Mouse (Mus musculus) forebrain, embryonic 12.5 days (tissue): ENCODE results near the gene Dync1li2. TPM values are rescaled to one million over a fixed set of nuclear protein-coding genes. Genes with fewer than 3 reads are reported as not detected.

ENCODE experiments used
- ATAC-seq: fragments of 200-750 bp; cut with Nextera tagmentation; 2 replicates; pipeline ENCODE4 v1.8.0; 2017; ENCODE audit warnings: moderate TSS enrichment; ENCODE audit not compliant: low FRiP score
- H3K27ac ChIP-seq: fragments of 300-500 bp; sonication (generic); 2 replicates; pipeline ENCODE4 v1.5.1; 2016; ENCODE audit warnings: mild to moderate bottlenecking
- H3K27me3 ChIP-seq: fragments of 300-500 bp; sonication (generic); 2 replicates; pipeline ENCODE4 v1.6.1; 2016; ENCODE audit warnings: mild to moderate bottlenecking
- H3K36me3 ChIP-seq: fragments of 300-500 bp; sonication (generic); replicated peaks from 2 replicates; pipeline ENCODE4 v1.6.1; 2016; ENCODE audit warnings: mild to moderate bottlenecking
- H3K4me1 ChIP-seq: fragments of 300-500 bp; sonication (generic); 2 replicates; pipeline ENCODE4 v1.6.1; 2016
- H3K4me2 ChIP-seq: fragments of 300-500 bp; sonication (generic); 2 replicates; pipeline ENCODE4 v1.6.1; 2016; ENCODE audit warnings: mild to moderate bottlenecking, moderate library complexity
- H3K4me3 ChIP-seq: fragments of 300-500 bp; sonication (generic); replicated peaks from 2 replicates; pipeline ENCODE4 v1.5.1; 2016; ENCODE audit warnings: mild to moderate bottlenecking
- H3K9ac ChIP-seq: fragments of 300-500 bp; sonication (generic); 2 replicates; pipeline ENCODE4 v1.6.1; 2016; ENCODE audit warnings: mild to moderate bottlenecking
- H3K9me3 ChIP-seq: fragments of 300-500 bp; sonication (generic); 2 replicates; pipeline ENCODE4 v1.6.1; 2016
- WGBS: fragments of 180-500 bp; shearing (Covaris S2); methylation state at CpG from one replicate; pipeline ENCODE4 v1.1.7; 2016; 5-methylcytosine and 5-hydroxymethylcytosine counted together
- polyA plus RNA-seq: library from polyadenylated mRNA; unstranded; fragments of >200 nt; fragmentation: Nextera tagmentation; extraction: Ambion mirVana; gene quantifications from 2 replicates; pipeline ENCODE4 v1.2.1, GENCODE M21; 2016

The Dync1li2 gene
- polyA plus RNA-seq, 1 experiment from 2014 or later, result 136 TPM

- H3K4me3 ChIP-seq, result no peak overlapping the region
- no peak overlapping the region for H3K27ac ChIP-seq
- peaks cover 10% of the 10 kb centered on the region for H3K36me3 ChIP-seq
- no peaks in the 10 kb centered on the region for H3K27me3 ChIP-seq
- 84% methylated on average over 7 of the region's 7 CpGs for WGBS
- H3K4me1 ChIP-seq, result peaks cover 5% of the 10 kb centered on the region; the same call in 1 of the 2 replicates
- no peaks in the 10 kb centered on the region for H3K9me3 ChIP-seq
- ATAC-seq, result no peak
- H3K9ac ChIP-seq, result no peak overlapping the region
- no peak overlapping the region for H3K4me2 ChIP-seq
Measured at GRCm38 (mm10) chr8:104412805-104413532, 29.9 kb downstream of the Dync1li2 start.

- peaks cover 5% of the 10 kb centered on the region; the same call in 1 of the 2 replicates for H3K4me1 ChIP-seq
- no peaks in the 10 kb centered on the region for H3K9me3 ChIP-seq
- 0 out of 2 replicates have a peak, but pooled peaks cover under 1% of the 10 kb centered on the region for H3K36me3 ChIP-seq
- 91% methylated on average over 3 of the region's 3 CpGs for WGBS
- no peak overlapping the region for H3K4me2 ChIP-seq
- no peak overlapping the region for H3K4me3 ChIP-seq
- ATAC-seq, result no peak
- H3K9ac ChIP-seq, result no peak overlapping the region
- no peaks in the 10 kb centered on the region for H3K27me3 ChIP-seq
- no peak overlapping the region for H3K27ac ChIP-seq
Measured at GRCm38 (mm10) chr8:104411972-104412371, 30.9 kb downstream of the Dync1li2 start.

GRCm38 (mm10) chr8:104411468-104411867 is 31.4 kb downstream of the Dync1li2 start:
- Histone ChIP-seq H3K36me3 (no peaks in the 10 kb centered on the region), H3K9ac (no peak overlapping the region), H3K4me2 (no peak overlapping the region), H3K4me3 (no peak overlapping the region), H3K27ac (no peak overlapping the region), H3K27me3 (no peaks in the 10 kb centered on the region), H3K9me3 (no peaks in the 10 kb centered on the region), H3K4me1 (peaks cover 5% of the 10 kb centered on the region; the same call in 1 of the 2 replicates)
- no peak for ATAC-seq
- 95% methylated on average over 3 of the region's 3 CpGs for WGBS

GRCm38 (mm10) chr8:104410628-104411273 is 32.1 kb downstream of the Dync1li2 start:
- no peak for ATAC-seq
- Histone ChIP-seq H3K4me1 (peaks cover 5% of the 10 kb centered on the region; the same call in 1 of the 2 replicates), H3K27ac (no peak overlapping the region), H3K4me2 (no peak overlapping the region), H3K4me3 (no peak overlapping the region), H3K36me3 (no peaks in the 10 kb centered on the region), H3K9ac (no peak overlapping the region), H3K27me3 (no peaks in the 10 kb centered on the region), H3K9me3 (no peaks in the 10 kb centered on the region)
- WGBS, result 45% methylated on average over 7 of the region's 7 CpGs

- Histone ChIP-seq H3K4me3 (no peak overlapping the region), H3K27ac (no peak overlapping the region), H3K36me3 (no peaks in the 10 kb centered on the region), H3K4me1 (peaks cover 5% of the 10 kb centered on the region; the same call in 1 of the 2 replicates), H3K9me3 (no peaks in the 10 kb centered on the region), H3K9ac (no peak overlapping the region), H3K27me3 (no peaks in the 10 kb centered on the region), H3K4me2 (no peak overlapping the region)
- ATAC-seq, result no peak
- whole genome bisulfite sequencing, result 81% methylated on average over 7 of the region's 7 CpGs
Measured at GRCm38 (mm10) chr8:104408328-104409110, 34.3 kb downstream of the Dync1li2 start.

GRCm38 (mm10) chr8:104406340-104407128 is 36.3 kb downstream of the Dync1li2 start:
- Histone ChIP-seq H3K4me3 (no peak overlapping the region), H3K4me1 (peaks cover 5% of the 10 kb centered on the region; the same call in 1 of the 2 replicates), H3K27me3 (no peaks in the 10 kb centered on the region), H3K4me2 (no peak overlapping the region), H3K27ac (no peak overlapping the region), H3K9me3 (no peaks in the 10 kb centered on the region), H3K36me3 (no peaks in the 10 kb centered on the region), H3K9ac (no peak overlapping the region)
- WGBS, result 84% methylated on average over 6 of the region's 6 CpGs
- no peak for ATAC-seq

GRCm38 (mm10) chr8:104405430-104406187 is 37.2 kb downstream of the Dync1li2 start:
- Histone ChIP-seq H3K36me3 (no peaks in the 10 kb centered on the region), H3K9me3 (no peaks in the 10 kb centered on the region), H3K4me1 (peaks cover 2% of the 10 kb centered on the region; the same call in 1 of the 2 replicates), H3K4me3 (no peak overlapping the region), H3K27me3 (no peaks in the 10 kb centered on the region), H3K4me2 (no peak overlapping the region), H3K9ac (no peak overlapping the region), H3K27ac (no peak overlapping the region)
- ATAC-seq, result no peak
- 75% methylated on average over 15 of the region's 15 CpGs for WGBS

- no peak overlapping the region for H3K4me3 ChIP-seq
- no peak for ATAC-seq
- no peak overlapping the region for H3K9ac ChIP-seq
- WGBS, result 76% methylated on average over 3 of the region's 3 CpGs
- H3K36me3 ChIP-seq, result no peaks in the 10 kb centered on the region
- H3K4me2 ChIP-seq, result no peak overlapping the region
- no peaks in the 10 kb centered on the region for H3K9me3 ChIP-seq
- H3K4me1 ChIP-seq, result no peaks in the 10 kb centered on the region
- no peaks in the 10 kb centered on the region for H3K27me3 ChIP-seq
- H3K27ac ChIP-seq, result no peak overlapping the region
Measured at GRCm38 (mm10) chr8:104403596-104403995, 39.3 kb downstream of the Dync1li2 start.

- Histone ChIP-seq H3K36me3 (no peaks in the 10 kb centered on the region), H3K9ac (peak within 1 kb of the TSS; percentile 88), H3K4me1 (peaks cover 12% of the 10 kb centered on the region), H3K4me3 (peak within 1 kb of the TSS; percentile 75), H3K9me3 (peaks cover 6% of the 10 kb centered on the region; the same call in 1 of the 2 replicates), H3K4me2 (peak within 1 kb of the TSS; percentile 97), H3K27ac (peak within 1 kb of the TSS; percentile 76; the same call in 1 of the 2 replicates), H3K27me3 (no peaks in the 10 kb centered on the region)
- peak; percentile 90 for ATAC-seq
- WGBS, result 5% methylated on average over 16 of the region's 54 CpGs
Measured at GRCm38 (mm10) chr8:104395703-104396357, 47.0 kb downstream of the Dync1li2 start, which contains the start of gene Cmtm4. TSS of gene Cmtm4 (minus strand) at chr8:104395807.

GRCm38 (mm10) chr8:104394801-104395702 is 47.8 kb downstream of the Dync1li2 start:
- under 1% methylated on average over 80 of the region's 82 CpGs for WGBS
- H3K27me3 ChIP-seq, result no peaks in the 10 kb centered on the region
- peak; percentile 84 for ATAC-seq
- H3K9ac ChIP-seq, result peak overlapping the region; percentile 88
- peaks cover 12% of the 10 kb centered on the region for H3K4me1 ChIP-seq
- H3K4me3 ChIP-seq, result peak overlapping the region; percentile 75
- H3K9me3 ChIP-seq, result peaks cover 6% of the 10 kb centered on the region; the same call in 1 of the 2 replicates
- H3K4me2 ChIP-seq, result peak overlapping the region; percentile 97
- peak overlapping the region; percentile 76; the same call in 1 of the 2 replicates for H3K27ac ChIP-seq
- no peaks in the 10 kb centered on the region for H3K36me3 ChIP-seq
